8 mouse cellular contexts compared by ENCODE assay signal in the genomic region with DNA sequence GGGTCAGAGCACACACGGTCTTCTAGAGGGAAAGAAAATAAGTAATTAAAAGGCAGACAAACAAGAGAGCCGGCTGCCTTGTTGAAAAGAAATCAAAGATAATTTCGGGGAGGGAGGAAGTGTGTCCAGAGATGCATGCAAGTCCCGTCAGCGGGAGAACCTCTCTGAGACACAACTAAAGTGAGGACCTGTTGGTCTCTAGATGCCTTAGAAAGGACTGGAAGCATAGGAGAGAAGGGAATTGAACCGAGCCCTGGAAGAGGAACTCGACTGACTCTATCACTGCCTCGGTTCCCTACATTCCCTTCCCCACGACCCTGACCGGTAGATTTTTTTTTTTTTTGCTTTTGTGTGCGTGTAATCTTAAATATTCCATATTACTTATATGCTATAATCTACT. TPM values are rescaled to one million over a fixed set of nuclear protein-coding genes. Genes with fewer than 3 reads are reported as not detected.
DNase-seq lines count a peak whose midpoint lies in the region; ATAC-seq and TF ChIP-seq lines count a peak whose summit lies in the region.

No protein-coding gene starts in this region.

- H3K9ac ChIP-seq in forebrain, embryonic 15.5 days (replicated peaks), result peak overlapping the region; percentile 64; the same call in 1 of the 2 replicates
- H3K9ac ChIP-seq in liver, embryonic 14.5 days (replicated peaks), result no peak overlapping the region

- 2% methylated on average over 11 of the region's 11 CpGs for whole genome bisulfite sequencing in forebrain, embryonic 15.5 days
- 5% methylated on average over 11 of the region's 11 CpGs for WGBS in liver, embryonic 14.5 days (ENCODE audit: insufficient replicate concordance)

- H3K27ac ChIP-seq in gastrocnemius, adult 2 months, result no peak overlapping the region
- peak overlapping the region; percentile 92 for H3K27ac ChIP-seq in forebrain, embryonic 15.5 days (replicated peaks)
- no peak overlapping the region for H3K27ac ChIP-seq in liver, embryonic 14.5 days

- no peak for DNase-seq in gastrocnemius, adult 2 months
- no peak for DNase-seq in gastrocnemius, postnatal 10 days
- DNase-seq in liver, embryonic 14.5 days (ENCODE audit: low read depth in 3 of 3, low spot score in 3 of 3), result no peak
- DNase-seq in adrenal gland, adult 18-20 months (ENCODE audit: low spot score in 2 of 2), result no peak
- DNase-seq in adrenal gland, adult 8-10 months, result no peak

- H3K27me3 ChIP-seq in E14TG2a.4 (ENCODE audit: insufficient read depth, low read length), result peaks cover 29% of the 10 kb centered on the region
- no peaks in the 10 kb centered on the region for H3K27me3 ChIP-seq in forebrain, embryonic 15.5 days
- H3K27me3 ChIP-seq in liver, embryonic 14.5 days (ENCODE audit: control insufficient read depth, insufficient read depth, low read length), result peaks cover 51% of the 10 kb centered on the region

- no peaks in the 10 kb centered on the region for H3K9me3 ChIP-seq in E14TG2a.4 (ENCODE audit: low read length)
- H3K9me3 ChIP-seq in forebrain, embryonic 15.5 days, result no peaks in the 10 kb centered on the region
- no peaks in the 10 kb centered on the region for H3K9me3 ChIP-seq in liver, embryonic 14.5 days (ENCODE audit: control insufficient read depth, low read length)

- peak overlapping the region; percentile 54 for H3K4me2 ChIP-seq in forebrain, embryonic 15.5 days (replicated peaks)
- peak overlapping the region; percentile 66 for H3K4me2 ChIP-seq in liver, embryonic 14.5 days (ENCODE audit: low read depth)

- H3K36me3 ChIP-seq in E14TG2a.4 (ENCODE audit: insufficient read depth, low read length), result no peaks in the 10 kb centered on the region
- no peaks in the 10 kb centered on the region for H3K36me3 ChIP-seq in forebrain, embryonic 15.5 days
- H3K36me3 ChIP-seq in liver, embryonic 14.5 days (replicated peaks; ENCODE audit: control insufficient read depth, insufficient read depth, low read depth), result no peaks in the 10 kb centered on the region

- H3K4me1 ChIP-seq in E14TG2a.4 (replicated peaks; ENCODE audit: low read depth, low read length), result peaks cover 32% of the 10 kb centered on the region
- H3K4me1 ChIP-seq in forebrain, embryonic 15.5 days, result peaks cover 35% of the 10 kb centered on the region
- no peaks in the 10 kb centered on the region for H3K4me1 ChIP-seq in liver, embryonic 14.5 days (replicated peaks; ENCODE audit: control insufficient read depth in 2 of 2, insufficient read depth in 2 of 2, low read length in 1 of 2)

- TF ChIP-seq EP300 in liver, embryonic 14.5 days (IDR thresholded peaks at IDR 0.05; ENCODE audit: low read depth), result no peak

- intact Hi-C loops in gastrocnemius, adult 2 months (cut with DNase I), result no loop called here

- no peak for TF ChIP-seq CTCF in gastrocnemius, adult 2 months (IDR thresholded peaks at IDR 0.05)
- no peak for TF ChIP-seq CTCF in E14TG2a.4 (conservative IDR thresholded peaks at IDR 0.05; ENCODE audit: low read length)
- TF ChIP-seq CTCF in liver, embryonic 14.5 days (IDR thresholded peaks at IDR 0.05; ENCODE audit: low read depth), result no peak

- ATAC-seq in forebrain, embryonic 15.5 days (replicated peaks), result no peak
- ATAC-seq in liver, embryonic 14.5 days (ENCODE audit: insufficient read depth), result no peak
- no peak for ATAC-seq in frontal cortex, adult (ENCODE audit: low TSS enrichment)

- peak overlapping the region; percentile 86 for H3K4me3 ChIP-seq in gastrocnemius, adult 2 months
- H3K4me3 ChIP-seq in E14TG2a.4 (replicated peaks; ENCODE audit: low read length), result peak overlapping the region; percentile 83
- H3K4me3 ChIP-seq in forebrain, embryonic 15.5 days, result peak overlapping the region; percentile 66
- peak overlapping the region; percentile 15 to 54; a peak in 2 of 4 replicates for H3K4me3 ChIP-seq in liver, embryonic 14.5 days (ENCODE audit: insufficient read depth in 1 of 2, low read depth in 2 of 2, low read length in 2 of 2)

RNA-seq across cellular contexts. Expression of a gene that starts 0.8 kb away (rescaled TPM):
- total RNA-seq in gastrocnemius, adult 2 months (2021), result 1 to 10 TPM; 3.1 to 4.9 TPM
- total RNA-seq in gastrocnemius, postnatal 10 days (2021), result 10 to 100 TPM in 1 of 2 experiments, 1 to 10 TPM in 1; 7.4 to 10.7 TPM
- 202 and 218 TPM in 2 replicates for polyA plus RNA-seq in forebrain, embryonic 15.5 days (2015; fragmentation: Nextera tagmentation; extraction: Ambion mirVana)
- 2.3 and 3.4 TPM in 2 replicates for polyA plus RNA-seq in liver, embryonic 14.5 days (2012; rRNA removed)
- polyA plus RNA-seq in liver, embryonic 14.5 days (2014; fragmentation: Nextera tagmentation; extraction: Ambion mirVana), result 6.4 and 8.5 TPM in 2 replicates
- 10 to 100 TPM; 37.1 to 45.5 TPM for total RNA-seq in adrenal gland, adult 18-20 months (2021)
- 10 to 100 TPM; 38.4 to 69.9 (median 49.7) TPM for total RNA-seq in adrenal gland, adult 8-10 months (2022)

Comparison
In these comparisons a context has a peak if more than half of its experiments do, and no peak if none do; other contexts are left out.
1. H3K4me3 ChIP-seq: peak in every context shown above with its lines; median percentile 86 in gastrocnemius, adult 2 months; 83 in E14TG2a.4; 66 in forebrain, embryonic 15.5 days; 34 in liver, embryonic 14.5 days.